Mouse (Mus musculus): ENCODE data around the gene Depp1. TPM values are rescaled to one million over a fixed set of nuclear protein-coding genes. Genes with fewer than 3 reads are reported as not detected.

Gene Depp1
- not detected for polyA plus RNA-seq (2017; shearing (Covaris generic))

DNA sequence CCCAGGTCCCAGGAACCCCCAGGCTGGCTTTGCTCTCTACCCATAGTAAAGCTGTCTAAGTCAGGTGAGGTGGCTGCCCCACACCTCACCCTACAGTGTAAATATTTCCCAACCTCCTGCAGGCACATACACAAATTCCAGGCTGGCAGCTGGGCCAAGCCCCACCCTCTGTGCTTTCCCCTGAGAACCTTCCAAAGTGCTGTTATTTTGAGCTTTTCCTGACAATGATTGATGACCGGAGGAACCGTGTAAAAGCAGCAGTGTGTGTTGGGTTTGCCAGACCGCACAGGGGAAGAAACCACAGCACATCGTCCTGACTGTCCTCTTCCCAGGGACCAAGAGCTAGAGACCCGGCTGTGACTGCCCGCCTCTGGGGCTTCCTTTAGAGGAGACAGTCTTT lies at the start of gene Depp1:
Depp1 (plus strand) TSS at position 204 of the 400 bp plus-strand sequence.

GRCm38 (mm10) chr6:116628539-116629171 lies 21.8 kb upstream of the Depp1 start, which contains the start of gene Zfp422:
Gene Zfp422 (minus strand): TSS chr6:116628999.

DNA sequence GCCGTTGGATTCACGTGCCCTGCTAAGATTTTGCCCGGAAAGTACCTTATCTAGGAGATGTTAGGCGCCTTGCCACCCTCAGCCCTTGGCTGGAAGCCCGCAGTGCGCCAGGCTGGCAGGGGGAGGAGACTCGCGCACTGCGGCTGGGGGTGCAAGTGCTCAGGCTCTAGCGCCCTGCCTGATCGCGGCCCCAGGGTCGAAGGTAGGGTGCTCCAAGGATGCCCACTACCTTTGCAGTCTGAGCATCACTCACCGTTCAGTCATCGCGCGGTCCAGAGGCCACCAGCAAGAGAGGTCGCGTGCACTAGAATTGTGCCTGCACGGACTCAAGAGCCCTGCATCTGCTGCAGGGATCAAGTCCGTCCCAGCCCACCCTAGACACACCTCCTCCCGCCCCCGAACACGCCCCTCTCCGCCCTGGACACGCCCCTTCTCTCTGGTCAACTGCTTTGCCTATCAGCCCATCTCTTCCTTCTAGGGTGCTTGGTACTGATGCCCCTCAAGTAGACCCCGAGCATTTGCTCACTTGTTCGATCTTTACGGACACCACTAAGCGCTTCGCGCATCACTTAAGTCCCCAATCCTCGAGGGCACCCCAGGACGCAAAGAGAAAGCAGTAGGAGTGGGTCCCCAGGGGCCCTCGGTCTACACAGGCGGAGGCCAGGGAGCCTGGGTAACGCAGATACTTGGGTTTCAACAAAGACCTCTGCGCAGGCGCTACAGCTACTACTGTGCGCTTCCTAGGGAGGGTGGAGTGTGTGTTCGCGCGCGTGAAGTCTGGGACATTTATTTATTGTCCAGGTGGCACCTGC lies 23.3 kb downstream of the Depp1 start, which contains the start of gene Rassf4:
Rassf4 (minus strand) TSS at position 482 of the 812 bp plus-strand sequence.

Other genes starting within 250 kb of the Depp1 start
- gene Alox5, start 189.4 kb upstream of the Depp1 start, polyA plus RNA-seq (2017; shearing (Covaris generic)): not detected
- gene Olfr211, start 161.5 kb upstream of the Depp1 start, polyA plus RNA-seq (2017; shearing (Covaris generic)): not detected
- gene Olfr212, start 144.1 kb upstream of the Depp1 start, polyA plus RNA-seq (2017; shearing (Covaris generic)): 0.16 TPM
- gene Olfr213, start 112.2 kb upstream of the Depp1 start, polyA plus RNA-seq (2017; shearing (Covaris generic)): not detected
- 0.32 TPM for gene Gm5580, start 99.5 kb upstream of the Depp1 start, polyA plus RNA-seq (2017; shearing (Covaris generic))
- gene Olfr214, start 96.4 kb upstream of the Depp1 start, polyA plus RNA-seq (2017; shearing (Covaris generic)): not detected
- gene Olfr215, start 66.4 kb upstream of the Depp1 start, polyA plus RNA-seq (2017; shearing (Covaris generic)): 0.06 TPM
- 37.1 TPM for gene Zfp422, start 21.6 kb upstream of the Depp1 start, polyA plus RNA-seq (2017; shearing (Covaris generic))
- 1.2 TPM for gene Rassf4, start 23.3 kb downstream of the Depp1 start, polyA plus RNA-seq (2017; shearing (Covaris generic))
- gene Tmem72, start 66.3 kb downstream of the Depp1 start, polyA plus RNA-seq (2017; shearing (Covaris generic)): 0.02 TPM